Mouse (Mus musculus): ENCODE measurements at regions not wholly inside any gene's neighbourhood (a gene's known extent, or its start where the extent isn't known, plus 50 kb on each side); places are given as distances from the start of the nearest gene placed in this dataset.

- no peaks in the 10 kb centered on the region for H3K9me3 ChIP-seq (ENCODE audit: low read length)
- TF ChIP-seq EP300 (IDR thresholded peaks at IDR 0.05) (no peak), CTCF (IDR thresholded peaks at IDR 0.05) (no peak)
- no peak for DNase-seq (ENCODE audit: low spot score)
- no peak overlapping the region for H3K4me2 ChIP-seq (replicated peaks; ENCODE audit: low read depth, low read length)
- H3K4me1 ChIP-seq (ENCODE audit: insufficient read depth, low read depth, low read length), result no peaks in the 10 kb centered on the region
- no peak overlapping the region for H3K27ac ChIP-seq (ENCODE audit: low read length)
- no peak overlapping the region for H3K4me3 ChIP-seq (ENCODE audit: low read depth, low read length)
- 76% methylated on average over 9 of the region's 9 CpGs for whole genome bisulfite sequencing
- H3K27me3 ChIP-seq (replicated peaks; ENCODE audit: insufficient read depth, low read length), result no peaks in the 10 kb centered on the region
- H3K9ac ChIP-seq (replicated peaks; ENCODE audit: low read depth), result no peak overlapping the region
- ATAC-seq, result no peak
- no peaks in the 10 kb centered on the region for H3K36me3 ChIP-seq (ENCODE audit: insufficient read depth, low read length)
Measured at GRCm38 (mm10) chr3:35353442-35353841, 400.5 kb upstream of the Atp11b start.

GRCm38 (mm10) chr3:35353920-35354319, 400.0 kb upstream of the Atp11b start:
- ATAC-seq (no peak), DNase-seq (ENCODE audit: low spot score) (no peak)
- H3K4me2 ChIP-seq (replicated peaks; ENCODE audit: low read depth, low read length), result no peak overlapping the region
- 52% methylated on average over 7 of the region's 7 CpGs for WGBS
- no peak overlapping the region for H3K9ac ChIP-seq (replicated peaks; ENCODE audit: low read depth)
- H3K4me1 ChIP-seq (ENCODE audit: insufficient read depth, low read depth, low read length), result no peaks in the 10 kb centered on the region
- no peaks in the 10 kb centered on the region for H3K27me3 ChIP-seq (replicated peaks; ENCODE audit: insufficient read depth, low read length)
- H3K9me3 ChIP-seq (ENCODE audit: low read length), result no peaks in the 10 kb centered on the region
- no peak overlapping the region for H3K27ac ChIP-seq (ENCODE audit: low read length)
- TF ChIP-seq CTCF (IDR thresholded peaks at IDR 0.05) (no peak), EP300 (IDR thresholded peaks at IDR 0.05) (no peak)
- no peaks in the 10 kb centered on the region for H3K36me3 ChIP-seq (ENCODE audit: insufficient read depth, low read length)
- no peak overlapping the region for H3K4me3 ChIP-seq (ENCODE audit: low read depth, low read length)

GRCm38 (mm10) chr3:35354356-35354755, 399.6 kb upstream of the Atp11b start:
- Histone ChIP-seq H3K4me2 (replicated peaks; ENCODE audit: low read depth, low read length) (no peak overlapping the region), H3K36me3 (ENCODE audit: insufficient read depth, low read length) (no peaks in the 10 kb centered on the region), H3K27ac (ENCODE audit: low read length) (no peak overlapping the region), H3K27me3 (replicated peaks; ENCODE audit: insufficient read depth, low read length) (no peaks in the 10 kb centered on the region), H3K9ac (replicated peaks; ENCODE audit: low read depth) (no peak overlapping the region), H3K4me1 (ENCODE audit: insufficient read depth, low read depth, low read length) (no peaks in the 10 kb centered on the region), H3K9me3 (ENCODE audit: low read length) (no peaks in the 10 kb centered on the region), H3K4me3 (ENCODE audit: low read depth, low read length) (no peak overlapping the region)
- ATAC-seq (no peak), DNase-seq (ENCODE audit: low spot score) (no peak)
- TF ChIP-seq EP300 (IDR thresholded peaks at IDR 0.05), result no peak
- no peak for TF ChIP-seq CTCF (IDR thresholded peaks at IDR 0.05)
- 58% methylated on average over 5 of the region's 5 CpGs for WGBS

GRCm38 (mm10) chr3:35357111-35357510, 396.8 kb upstream of the Atp11b start:
- DNase-seq (ENCODE audit: low spot score) (no peak), ATAC-seq (no peak)
- H3K4me3 ChIP-seq (ENCODE audit: low read depth, low read length), result no peak overlapping the region
- WGBS, result 63% methylated on average over 15 of the region's 15 CpGs
- no peak overlapping the region for H3K4me2 ChIP-seq (replicated peaks; ENCODE audit: low read depth, low read length)
- no peak overlapping the region for H3K27ac ChIP-seq (ENCODE audit: low read length)
- TF ChIP-seq CTCF (IDR thresholded peaks at IDR 0.05) (no peak), EP300 (IDR thresholded peaks at IDR 0.05) (no peak)
- H3K27me3 ChIP-seq (replicated peaks; ENCODE audit: insufficient read depth, low read length), result no peaks in the 10 kb centered on the region
- no peaks in the 10 kb centered on the region for H3K36me3 ChIP-seq (ENCODE audit: insufficient read depth, low read length)
- H3K9me3 ChIP-seq (ENCODE audit: low read length), result no peaks in the 10 kb centered on the region
- no peak overlapping the region for H3K9ac ChIP-seq (replicated peaks; ENCODE audit: low read depth)
- H3K4me1 ChIP-seq (ENCODE audit: insufficient read depth, low read depth, low read length), result no peaks in the 10 kb centered on the region

- Histone ChIP-seq H3K9me3 (ENCODE audit: low read length) (no peaks in the 10 kb centered on the region), H3K4me3 (ENCODE audit: low read depth, low read length) (no peak overlapping the region), H3K27me3 (replicated peaks; ENCODE audit: insufficient read depth, low read length) (no peaks in the 10 kb centered on the region), H3K4me1 (ENCODE audit: insufficient read depth, low read depth, low read length) (no peaks in the 10 kb centered on the region), H3K27ac (ENCODE audit: low read length) (no peak overlapping the region), H3K9ac (replicated peaks; ENCODE audit: low read depth) (no peak overlapping the region), H3K36me3 (ENCODE audit: insufficient read depth, low read length) (no peaks in the 10 kb centered on the region), H3K4me2 (replicated peaks; ENCODE audit: low read depth, low read length) (no peak overlapping the region)
- WGBS, result 66% methylated on average over 6 of the region's 6 CpGs
- no peak for ATAC-seq
- TF ChIP-seq CTCF (IDR thresholded peaks at IDR 0.05) (no peak), EP300 (IDR thresholded peaks at IDR 0.05) (no peak)
- DNase-seq (ENCODE audit: low spot score), result no peak
Measured at GRCm38 (mm10) chr3:35358541-35358940, 395.4 kb upstream of the Atp11b start.

GRCm38 (mm10) chr3:35359288-35359687, 394.6 kb upstream of the Atp11b start:
- ATAC-seq, result no peak
- 28% methylated on average over 8 of the region's 8 CpGs for WGBS
- TF ChIP-seq EP300 (IDR thresholded peaks at IDR 0.05) (no peak), CTCF (IDR thresholded peaks at IDR 0.05) (no peak)

GRCm38 (mm10) chr3:35360515-35360914, 393.4 kb upstream of the Atp11b start:
- H3K27me3 ChIP-seq (replicated peaks; ENCODE audit: insufficient read depth, low read length), result no peaks in the 10 kb centered on the region
- no peak overlapping the region for H3K9ac ChIP-seq (replicated peaks; ENCODE audit: low read depth)
- DNase-seq (ENCODE audit: low spot score) (no peak), ATAC-seq (no peak)
- H3K4me1 ChIP-seq (ENCODE audit: insufficient read depth, low read depth, low read length), result no peaks in the 10 kb centered on the region
- TF ChIP-seq CTCF (IDR thresholded peaks at IDR 0.05), result no peak
- H3K4me2 ChIP-seq (replicated peaks; ENCODE audit: low read depth, low read length), result no peak overlapping the region
- no peaks in the 10 kb centered on the region for H3K36me3 ChIP-seq (ENCODE audit: insufficient read depth, low read length)
- H3K9me3 ChIP-seq (ENCODE audit: low read length), result no peaks in the 10 kb centered on the region
- no peak overlapping the region for H3K27ac ChIP-seq (ENCODE audit: low read length)
- H3K4me3 ChIP-seq (ENCODE audit: low read depth, low read length), result no peak overlapping the region

More at GRCm38 (mm10) chr3:35359288-35359687, 394.6 kb upstream of the Atp11b start:
- no peak overlapping the region for H3K9ac ChIP-seq (replicated peaks; ENCODE audit: low read depth)
- no peak overlapping the region for H3K4me2 ChIP-seq (replicated peaks; ENCODE audit: low read depth, low read length)
- H3K27me3 ChIP-seq (replicated peaks; ENCODE audit: insufficient read depth, low read length), result no peaks in the 10 kb centered on the region
- H3K4me3 ChIP-seq (ENCODE audit: low read depth, low read length), result no peak overlapping the region
- H3K9me3 ChIP-seq (ENCODE audit: low read length), result no peaks in the 10 kb centered on the region
- no peak overlapping the region for H3K27ac ChIP-seq (ENCODE audit: low read length)
- DNase-seq (ENCODE audit: low spot score), result no peak
- H3K36me3 ChIP-seq (ENCODE audit: insufficient read depth, low read length), result no peaks in the 10 kb centered on the region
- H3K4me1 ChIP-seq (ENCODE audit: insufficient read depth, low read depth, low read length), result no peaks in the 10 kb centered on the region

Data from lung, postnatal 0 days (tissue).